Mouse (Mus musculus): ENCODE results near the gene Dhfr.

DNA sequence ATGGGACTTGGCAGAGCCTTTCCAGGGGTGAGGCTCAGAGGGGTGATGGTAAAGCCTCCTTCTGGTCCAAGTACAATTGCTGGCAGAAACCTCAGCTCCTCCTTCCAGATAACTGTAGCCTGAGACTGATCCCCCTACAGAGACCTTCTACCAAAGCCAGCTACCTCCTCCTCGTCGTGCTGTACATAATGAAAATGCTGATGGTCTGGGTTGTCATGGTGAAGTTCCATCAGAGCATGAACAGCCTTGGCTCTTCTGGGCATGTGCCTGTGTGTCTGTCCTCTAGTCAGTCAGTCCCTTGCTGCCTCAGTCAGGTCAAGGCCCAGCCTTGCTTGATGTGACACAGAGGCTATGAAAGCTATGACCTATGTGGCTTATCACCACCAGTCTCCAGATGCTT lies 56.0 kb downstream of the Dhfr start:
- TF ChIP-seq CTCF (IDR thresholded peaks at IDR 0.05; ENCODE audit: borderline replicate concordance, control insufficient read depth, extremely low read depth, insufficient read depth, low read length, poor library complexity) = no peak
- no peak for TF ChIP-seq POLR2A (IDR thresholded peaks at IDR 0.05; ENCODE audit: control insufficient read depth, extremely low read depth, insufficient read depth, low read length, poor library complexity)
